Mouse (Mus musculus): ENCODE measurements at regions not wholly inside any gene's neighbourhood (a gene's known extent, or its start where the extent isn't known, plus 50 kb on each side); places are given as distances from the start of the nearest gene placed in this dataset.

DNA sequence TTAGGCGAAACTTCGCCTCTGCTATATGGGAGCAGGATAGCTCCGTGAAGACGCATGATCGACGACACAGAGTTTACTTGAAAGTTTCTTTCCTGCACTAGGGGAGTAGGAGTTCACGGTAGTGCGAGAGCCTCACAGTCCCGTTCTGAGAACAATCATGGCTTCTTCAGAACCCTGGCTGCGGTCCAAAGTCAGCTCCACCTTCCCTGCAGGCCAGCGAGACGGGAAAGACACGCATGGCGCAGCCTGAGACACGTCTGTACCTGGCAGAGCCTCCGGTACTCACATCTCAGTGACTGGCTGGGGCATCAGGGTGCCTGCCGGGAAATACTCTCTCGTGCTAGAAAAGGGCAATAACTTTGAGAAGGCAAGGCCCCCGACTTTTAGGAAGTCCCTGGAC, 193.8 kb upstream of the Klf4 start:
- Histone ChIP-seq H3K36me3 (no peaks in the 10 kb centered on the region), H3K4me1 (replicated peaks) (no peaks in the 10 kb centered on the region), H3K27me3 (no peaks in the 10 kb centered on the region), H3K9me3 (replicated peaks) (no peaks in the 10 kb centered on the region), H3K27ac (no peak overlapping the region), H3K4me3 (replicated peaks) (no peak overlapping the region), H3K9ac (no peak overlapping the region), H3K4me2 (no peak overlapping the region)
- ATAC-seq (ENCODE audit: low read depth): no peak
- 72% methylated on average over 19 of the region's 19 CpGs for WGBS (ENCODE audit: insufficient replicate concordance)
- no peak for DNase-seq

DNA sequence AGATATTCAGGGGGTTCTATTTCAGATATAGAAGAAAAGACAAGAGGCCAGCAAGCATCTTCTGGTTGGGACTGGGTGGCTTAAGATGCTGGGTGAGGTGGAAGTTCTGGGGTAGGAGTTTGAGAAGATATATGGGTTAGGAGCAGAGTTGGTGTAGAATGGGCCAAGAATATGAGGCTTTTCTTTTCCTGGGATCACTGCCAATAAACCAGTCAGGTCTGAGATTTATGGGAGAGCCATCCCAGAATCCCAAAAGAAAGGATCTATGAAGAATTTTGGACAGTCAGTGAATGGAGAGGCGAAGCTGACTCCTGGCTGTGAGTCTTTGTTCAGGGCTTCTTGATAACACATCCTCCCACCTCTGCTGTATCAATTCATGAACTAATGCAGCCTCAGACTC, 192.0 kb upstream of the Klf4 start:
- no peak overlapping the region for H3K4me2 ChIP-seq
- no peaks in the 10 kb centered on the region for H3K4me1 ChIP-seq (replicated peaks)
- H3K27me3 ChIP-seq: no peaks in the 10 kb centered on the region
- H3K4me3 ChIP-seq (replicated peaks): no peak overlapping the region
- no peak for ATAC-seq (ENCODE audit: low read depth)
- H3K9me3 ChIP-seq (replicated peaks): no peaks in the 10 kb centered on the region
- 38% methylated on average over 1 of the region's 1 CpGs for WGBS (ENCODE audit: insufficient replicate concordance)
- DNase-seq: no peak
- no peak overlapping the region for H3K9ac ChIP-seq
- no peak overlapping the region for H3K27ac ChIP-seq
- H3K36me3 ChIP-seq: no peaks in the 10 kb centered on the region

DNA sequence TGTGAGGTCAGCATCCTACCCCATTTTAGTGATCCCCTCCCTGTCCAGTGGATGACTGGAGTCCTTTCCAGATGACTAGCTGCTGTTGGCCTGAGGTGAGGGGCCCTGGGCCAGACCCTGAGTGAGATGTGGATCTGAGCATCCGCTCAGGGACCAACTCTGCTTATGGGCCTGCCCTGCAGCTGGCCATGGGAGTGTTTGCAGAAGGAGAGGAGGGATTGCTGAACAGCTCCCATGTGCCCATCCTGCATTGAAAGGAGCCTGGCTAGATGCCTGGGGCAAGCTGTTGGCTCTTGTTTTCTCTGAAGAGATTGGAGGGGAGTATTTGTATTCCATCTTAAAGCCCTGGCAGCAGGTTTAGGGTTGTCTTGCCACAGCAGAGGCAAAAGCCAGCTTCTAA, 190.9 kb upstream of the Klf4 start:
- DNase-seq: no peak
- WGBS (ENCODE audit: insufficient replicate concordance): 64% methylated on average over 1 of the region's 1 CpGs
- H3K27me3 ChIP-seq: no peaks in the 10 kb centered on the region
- no peak overlapping the region for H3K27ac ChIP-seq
- no peak for ATAC-seq (ENCODE audit: low read depth)
- H3K9me3 ChIP-seq (replicated peaks): no peaks in the 10 kb centered on the region
- H3K4me3 ChIP-seq (replicated peaks): no peak overlapping the region
- H3K36me3 ChIP-seq: no peaks in the 10 kb centered on the region
- no peaks in the 10 kb centered on the region for H3K4me1 ChIP-seq (replicated peaks)
- H3K4me2 ChIP-seq: no peak overlapping the region
- no peak overlapping the region for H3K9ac ChIP-seq

DNA sequence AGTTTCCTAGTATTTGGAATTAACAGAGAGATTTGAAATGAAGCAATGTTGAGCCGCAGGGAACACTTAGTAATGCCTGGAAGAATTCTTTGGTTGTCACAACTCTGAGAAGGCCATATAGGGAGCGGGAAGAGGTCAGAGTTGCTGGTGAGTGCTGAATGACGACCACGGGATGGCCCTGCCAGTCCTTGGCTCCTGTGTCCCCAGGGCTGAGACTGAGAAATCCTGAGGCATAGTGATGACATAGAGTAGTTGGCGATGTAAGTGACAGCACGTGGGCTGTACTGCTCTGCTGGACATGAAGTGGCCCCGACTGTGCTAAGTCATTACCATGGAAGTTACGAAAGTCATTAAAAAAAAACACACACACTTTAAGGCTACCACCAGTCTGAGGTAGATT, 190.1 kb upstream of the Klf4 start:
- Histone ChIP-seq H3K27ac (no peak overlapping the region), H3K27me3 (no peaks in the 10 kb centered on the region), H3K9me3 (replicated peaks) (no peaks in the 10 kb centered on the region), H3K9ac (no peak overlapping the region), H3K4me2 (no peak overlapping the region), H3K4me1 (replicated peaks) (no peaks in the 10 kb centered on the region), H3K36me3 (no peaks in the 10 kb centered on the region), H3K4me3 (replicated peaks) (no peak overlapping the region)
- no peak for DNase-seq
- WGBS (ENCODE audit: insufficient replicate concordance): 54% methylated on average over 8 of the region's 8 CpGs
- ATAC-seq (ENCODE audit: low read depth): no peak

DNA sequence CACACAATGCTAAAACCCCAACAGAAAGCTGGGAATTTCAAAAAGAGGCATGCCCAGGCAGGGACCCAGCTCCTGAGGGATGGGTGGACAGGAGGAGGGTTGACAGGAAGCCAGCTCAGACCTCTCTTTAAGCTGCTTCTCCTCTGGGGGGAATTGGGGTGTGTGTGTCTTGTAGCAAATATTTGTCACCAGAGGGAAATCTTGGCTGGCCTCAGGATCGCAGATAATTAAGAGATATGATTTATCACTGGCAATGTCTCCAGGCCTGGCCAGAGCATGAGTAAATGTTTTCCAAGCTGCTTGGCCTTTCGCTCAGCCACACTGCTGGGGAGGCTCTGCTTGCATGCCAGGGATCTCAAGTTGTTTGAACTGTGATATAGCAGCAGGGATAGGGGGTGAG, 189.6 kb upstream of the Klf4 start:
- DNase-seq (no peak), ATAC-seq (ENCODE audit: low read depth) (no peak)
- WGBS (ENCODE audit: insufficient replicate concordance): 38% methylated on average over 2 of the region's 2 CpGs
- H3K27me3 ChIP-seq: no peaks in the 10 kb centered on the region
- H3K4me1 ChIP-seq (replicated peaks): no peaks in the 10 kb centered on the region
- no peak overlapping the region for H3K9ac ChIP-seq
- no peaks in the 10 kb centered on the region for H3K9me3 ChIP-seq (replicated peaks)
- no peak overlapping the region for H3K4me2 ChIP-seq
- H3K36me3 ChIP-seq: no peaks in the 10 kb centered on the region
- H3K27ac ChIP-seq: no peak overlapping the region
- no peak overlapping the region for H3K4me3 ChIP-seq (replicated peaks)

DNA sequence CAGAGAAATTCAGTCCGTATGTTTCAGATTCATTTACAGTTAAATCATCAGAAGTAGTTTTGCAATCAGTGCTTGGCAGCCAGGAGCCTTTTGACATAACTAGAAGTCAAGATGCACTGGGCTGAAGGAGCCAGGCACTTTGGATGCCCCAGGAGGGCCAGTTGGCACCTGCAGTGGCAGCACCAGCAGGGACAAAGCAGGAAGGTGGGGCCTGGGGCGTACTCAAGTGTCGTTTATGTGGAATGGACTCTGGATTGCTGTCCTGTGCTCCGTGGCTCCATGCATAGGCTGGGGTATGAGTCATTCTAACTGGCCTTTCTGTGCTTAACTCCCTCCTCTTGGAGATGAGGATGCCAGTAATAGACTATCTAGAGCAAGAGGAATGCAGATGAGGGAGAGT, 186.2 kb upstream of the Klf4 start:
- Histone ChIP-seq H3K9me3 (replicated peaks) (no peaks in the 10 kb centered on the region), H3K27me3 (no peaks in the 10 kb centered on the region), H3K9ac (no peak overlapping the region), H3K27ac (no peak overlapping the region), H3K4me2 (no peak overlapping the region), H3K4me3 (replicated peaks) (no peak overlapping the region), H3K36me3 (no peaks in the 10 kb centered on the region), H3K4me1 (replicated peaks) (no peaks in the 10 kb centered on the region)
- ATAC-seq (ENCODE audit: low read depth) (no peak), DNase-seq (no peak)
- WGBS (ENCODE audit: insufficient replicate concordance): 69% methylated on average over 4 of the region's 4 CpGs

DNA sequence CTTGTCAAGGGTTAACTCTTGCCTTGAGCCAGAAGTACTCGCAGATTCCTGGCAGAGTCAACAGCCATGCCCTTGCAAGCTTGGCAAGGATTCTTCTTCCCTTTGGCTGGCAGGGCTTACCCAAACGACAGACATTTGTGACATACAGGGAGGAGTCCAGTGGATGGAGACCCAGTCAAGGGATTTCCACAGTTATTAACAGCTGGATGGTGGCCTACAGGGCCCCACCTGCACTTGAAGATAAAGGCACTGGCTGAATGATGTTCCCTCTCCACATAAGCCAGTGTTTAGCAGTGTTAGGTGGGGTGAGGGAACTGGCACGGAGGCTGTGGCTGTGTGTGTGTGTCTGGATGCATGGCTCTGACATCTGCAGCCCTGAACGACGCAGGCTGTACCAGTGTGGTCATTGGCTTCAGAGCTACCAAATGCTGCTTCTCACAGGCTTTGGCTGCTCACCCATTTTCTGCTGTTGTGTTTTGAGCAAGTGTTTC, 183.9 kb upstream of the Klf4 start:
- no peak overlapping the region for H3K4me2 ChIP-seq
- 40% methylated on average over 5 of the region's 5 CpGs for WGBS (ENCODE audit: insufficient replicate concordance)
- H3K9ac ChIP-seq: no peak overlapping the region
- H3K36me3 ChIP-seq: no peaks in the 10 kb centered on the region
- ATAC-seq (ENCODE audit: low read depth) (no peak), DNase-seq (no peak)
- H3K4me1 ChIP-seq (replicated peaks): no peaks in the 10 kb centered on the region
- no peaks in the 10 kb centered on the region for H3K27me3 ChIP-seq
- no peaks in the 10 kb centered on the region for H3K9me3 ChIP-seq (replicated peaks)
- no peak overlapping the region for H3K4me3 ChIP-seq (replicated peaks)
- H3K27ac ChIP-seq: no peak overlapping the region

DNA sequence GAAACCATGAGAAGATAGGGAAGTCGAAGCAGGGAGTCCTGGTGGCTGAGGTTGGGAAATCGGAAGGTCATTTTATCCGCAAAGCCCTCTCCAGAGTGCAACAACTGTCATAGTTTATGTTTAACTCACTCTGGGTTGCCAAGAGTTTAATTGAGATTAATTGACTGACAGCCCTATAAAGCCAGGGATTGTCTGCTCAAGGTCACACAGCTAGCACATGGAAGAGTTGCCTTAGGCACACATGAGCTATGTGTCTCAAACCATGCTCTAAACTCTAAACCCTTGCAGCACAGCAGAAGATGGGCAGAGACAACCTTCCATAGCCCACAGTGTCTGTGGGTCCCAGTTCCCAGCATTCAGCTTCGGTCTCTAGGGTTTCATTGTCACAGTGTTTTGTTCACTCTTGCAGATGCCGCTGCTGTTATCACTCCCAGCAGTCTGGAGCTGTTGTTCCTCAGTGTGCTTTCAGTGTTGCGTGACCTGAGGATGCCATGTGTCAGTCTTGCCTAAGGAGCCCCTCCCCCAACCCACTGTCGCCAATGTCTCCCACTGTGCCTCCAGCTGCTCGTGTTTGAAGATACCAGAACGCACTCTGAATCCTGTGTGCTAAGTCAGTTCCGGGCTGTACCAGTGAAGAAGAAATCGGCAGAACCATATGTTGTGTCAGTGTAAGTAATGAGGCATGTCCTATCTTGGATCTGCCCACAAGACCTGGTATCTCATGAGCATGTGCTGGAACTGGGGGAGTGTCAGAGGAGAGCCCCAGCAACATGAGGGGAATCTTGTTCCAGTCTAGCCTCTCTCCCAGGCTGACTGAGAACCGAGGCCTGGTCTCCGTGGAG, 179.5 kb upstream of the Klf4 start:
- Histone ChIP-seq H3K9me3 (replicated peaks) (no peaks in the 10 kb centered on the region), H3K27me3 (no peaks in the 10 kb centered on the region), H3K4me3 (replicated peaks) (no peak overlapping the region), H3K9ac (no peak overlapping the region), H3K4me1 (replicated peaks) (no peaks in the 10 kb centered on the region), H3K4me2 (no peak overlapping the region), H3K36me3 (no peaks in the 10 kb centered on the region), H3K27ac (no peak overlapping the region)
- DNase-seq (no peak), ATAC-seq (ENCODE audit: low read depth) (no peak)
- WGBS (ENCODE audit: insufficient replicate concordance): 56% methylated on average over 13 of the region's 13 CpGs

DNA sequence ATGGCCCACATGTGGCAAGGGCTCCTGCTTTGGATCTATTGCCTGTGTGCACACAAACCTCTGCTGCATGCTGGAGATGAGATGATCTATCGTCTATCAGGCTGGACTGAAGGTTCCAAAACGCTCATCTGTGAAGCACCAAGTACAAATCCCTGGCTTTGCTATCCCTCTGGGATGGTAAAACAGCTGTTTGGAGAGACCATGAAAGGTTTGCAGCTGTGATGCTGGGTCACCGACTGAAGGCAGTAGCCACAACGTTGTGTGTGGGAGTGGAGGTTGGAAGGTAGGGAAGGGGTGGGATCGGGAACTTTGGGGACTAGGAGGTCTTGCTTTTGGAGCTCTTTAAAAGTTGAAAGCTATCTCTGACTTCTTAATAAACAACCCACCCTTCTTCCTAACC, 178.2 kb upstream of the Klf4 start:
- ATAC-seq (ENCODE audit: low read depth) (no peak), DNase-seq (no peak)
- H3K27ac ChIP-seq: no peak overlapping the region
- H3K4me3 ChIP-seq (replicated peaks): no peak overlapping the region
- H3K36me3 ChIP-seq: no peaks in the 10 kb centered on the region
- no peaks in the 10 kb centered on the region for H3K9me3 ChIP-seq (replicated peaks)
- no peaks in the 10 kb centered on the region for H3K4me1 ChIP-seq (replicated peaks)
- no peak overlapping the region for H3K4me2 ChIP-seq
- no peaks in the 10 kb centered on the region for H3K27me3 ChIP-seq
- H3K9ac ChIP-seq: no peak overlapping the region
- 66% methylated on average over 5 of the region's 5 CpGs for WGBS (ENCODE audit: insufficient replicate concordance)

DNA sequence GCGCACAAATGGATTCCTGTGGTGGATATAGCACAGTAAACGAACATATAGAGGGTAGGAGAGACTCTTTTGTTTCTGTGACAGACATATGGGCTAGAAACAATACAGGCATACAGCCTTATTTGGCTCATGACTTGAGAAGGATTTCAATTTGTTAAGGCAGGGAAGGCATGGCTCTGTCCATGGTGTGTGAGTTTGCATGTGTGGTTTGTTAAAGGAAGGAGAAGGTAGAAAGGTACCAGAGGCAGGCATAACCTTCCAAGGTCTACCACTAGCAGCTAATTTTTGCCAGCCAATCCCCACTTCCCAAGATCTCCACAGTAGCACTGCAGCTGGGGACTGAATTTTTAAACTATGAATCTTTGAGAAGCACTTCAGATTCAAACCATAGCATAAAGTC, 176.5 kb upstream of the Klf4 start:
- Histone ChIP-seq H3K4me2 (no peak overlapping the region), H3K4me3 (replicated peaks) (no peak overlapping the region), H3K9ac (no peak overlapping the region), H3K27ac (no peak overlapping the region), H3K9me3 (replicated peaks) (no peaks in the 10 kb centered on the region), H3K27me3 (no peaks in the 10 kb centered on the region), H3K4me1 (replicated peaks) (no peaks in the 10 kb centered on the region), H3K36me3 (no peaks in the 10 kb centered on the region)
- ATAC-seq (ENCODE audit: low read depth) (no peak), DNase-seq (no peak)
- 55% methylated on average over 2 of the region's 2 CpGs for WGBS (ENCODE audit: insufficient replicate concordance)

DNA sequence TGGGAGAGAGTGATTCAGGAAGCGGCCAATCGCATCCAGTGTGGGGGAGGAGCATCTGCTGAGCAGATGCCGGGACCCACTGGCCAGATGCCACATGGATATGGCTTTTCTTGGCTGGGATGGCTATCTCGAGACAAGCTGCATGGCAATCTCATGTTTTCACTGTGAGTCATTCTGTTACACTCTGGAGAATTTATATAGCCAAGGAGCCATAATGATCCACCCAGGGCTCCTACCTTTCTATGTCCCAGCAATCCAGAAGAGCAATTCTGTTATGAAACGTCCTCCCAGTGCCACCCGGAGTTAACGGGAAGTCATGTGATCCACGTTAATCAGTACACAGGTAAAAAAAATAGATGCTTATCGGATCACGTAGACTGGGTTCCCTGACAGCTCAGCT, 175.7 kb upstream of the Klf4 start:
- Histone ChIP-seq H3K27me3 (no peaks in the 10 kb centered on the region), H3K4me1 (replicated peaks) (no peaks in the 10 kb centered on the region), H3K9me3 (replicated peaks) (no peaks in the 10 kb centered on the region), H3K9ac (no peak overlapping the region), H3K36me3 (no peaks in the 10 kb centered on the region), H3K27ac (no peak overlapping the region), H3K4me2 (no peak overlapping the region), H3K4me3 (replicated peaks) (no peak overlapping the region)
- DNase-seq (no peak), ATAC-seq (ENCODE audit: low read depth) (no peak)
- 72% methylated on average over 10 of the region's 10 CpGs for WGBS (ENCODE audit: insufficient replicate concordance)

DNA sequence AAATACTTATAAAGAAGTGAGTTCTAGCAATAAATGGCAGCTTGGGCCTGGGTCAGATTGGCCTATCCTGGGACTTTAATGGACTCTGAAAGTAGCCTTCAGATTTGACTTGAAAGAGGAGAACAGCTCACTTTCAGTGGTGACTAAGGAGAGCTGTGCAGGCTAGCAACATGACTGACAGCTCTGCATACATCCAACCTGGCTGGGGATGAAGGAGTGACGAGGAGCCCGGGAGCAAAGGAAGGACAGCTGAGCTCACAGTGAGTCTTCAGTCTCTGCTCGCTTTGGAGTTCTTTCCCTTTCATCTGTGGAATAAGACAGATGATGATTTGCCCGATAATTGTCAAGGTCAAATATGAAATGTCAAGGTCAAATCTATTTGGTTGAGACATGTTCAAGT, 172.7 kb upstream of the Klf4 start:
- no peak for DNase-seq
- no peak for ATAC-seq (ENCODE audit: low read depth)
- H3K9ac ChIP-seq: no peak overlapping the region
- H3K36me3 ChIP-seq: no peaks in the 10 kb centered on the region
- no peaks in the 10 kb centered on the region for H3K9me3 ChIP-seq (replicated peaks)
- no peak overlapping the region for H3K4me3 ChIP-seq (replicated peaks)
- H3K27ac ChIP-seq: no peak overlapping the region
- H3K27me3 ChIP-seq: no peaks in the 10 kb centered on the region
- WGBS (ENCODE audit: insufficient replicate concordance): 62% methylated on average over 4 of the region's 4 CpGs
- no peak overlapping the region for H3K4me2 ChIP-seq
- no peaks in the 10 kb centered on the region for H3K4me1 ChIP-seq (replicated peaks)
